Mouse (Mus musculus) cerebellum, postnatal 10 days (tissue): ENCODE measurements at regions not wholly inside any gene's neighbourhood (a gene's known extent, or its start where the extent isn't known, plus 50 kb on each side); places are given as distances from the start of the nearest gene placed in this dataset.
A peak's percentile ranks its signal among the peaks of the same experiment; 100 is the strongest.

ENCODE experiments used
- DNase-seq, 2 experiments: peaks; one replicate each; pipeline ENCODE4 v3.0.0; 2021; ENCODE audit warnings: mixed read lengths in 2 of 2

- DNase-seq = no peak
These were observed 50.6 kb upstream of the Prr23a1 start for GRCm38 (mm10) chr9:98791709-98792108.

DNA sequence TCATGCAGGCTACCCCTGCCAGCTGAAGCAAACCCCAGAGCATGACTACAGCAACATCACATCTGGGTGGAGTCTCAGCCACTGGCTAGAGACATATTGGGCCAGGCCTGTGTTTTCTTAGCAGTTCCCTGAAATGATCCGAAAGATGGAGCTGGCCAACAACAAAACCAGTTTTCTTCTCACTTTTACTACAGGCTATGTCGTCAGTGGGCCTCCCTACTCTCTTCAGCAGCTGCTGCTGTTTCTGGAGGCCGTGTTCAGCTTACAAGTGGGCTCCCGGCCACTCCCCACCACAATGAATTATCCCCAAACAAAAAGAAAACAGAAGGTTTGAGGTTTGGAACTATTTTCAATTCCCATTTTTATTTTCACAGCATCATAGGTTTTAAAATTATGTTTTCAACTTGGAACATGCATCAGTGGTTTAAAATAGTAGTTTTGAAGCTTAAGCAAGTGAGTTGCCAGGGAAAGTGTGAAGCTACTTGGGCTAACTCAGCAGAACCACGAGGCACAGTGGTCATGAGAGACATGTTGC is 68.6 kb upstream of the Prr23a1 start:
- no peak for DNase-seq

- DNase-seq = no peak
These were observed 69.1 kb upstream of the Prr23a1 start for GRCm38 (mm10) chr9:98773212-98773611.

- no peak for DNase-seq
These were observed 87.5 kb upstream of the Prr23a1 start for GRCm38 (mm10) chr9:98754764-98755163.

GRCm38 (mm10) chr9:98753356-98753953 is 88.8 kb upstream of the Prr23a1 start:
- peak in 1 of 2 experiments; percentile 63 for DNase-seq

GRCm38 (mm10) chr9:98743785-98744184 is 98.5 kb upstream of the Prr23a1 start:
- no peak for DNase-seq

- no peak for DNase-seq
These were observed 114.9 kb upstream of the Prr23a1 start for GRCm38 (mm10) chr9:98727276-98727860.

- no peak for DNase-seq
These were observed 115.7 kb upstream of the Prr23a1 start for GRCm38 (mm10) chr9:98726638-98727037.

DNA sequence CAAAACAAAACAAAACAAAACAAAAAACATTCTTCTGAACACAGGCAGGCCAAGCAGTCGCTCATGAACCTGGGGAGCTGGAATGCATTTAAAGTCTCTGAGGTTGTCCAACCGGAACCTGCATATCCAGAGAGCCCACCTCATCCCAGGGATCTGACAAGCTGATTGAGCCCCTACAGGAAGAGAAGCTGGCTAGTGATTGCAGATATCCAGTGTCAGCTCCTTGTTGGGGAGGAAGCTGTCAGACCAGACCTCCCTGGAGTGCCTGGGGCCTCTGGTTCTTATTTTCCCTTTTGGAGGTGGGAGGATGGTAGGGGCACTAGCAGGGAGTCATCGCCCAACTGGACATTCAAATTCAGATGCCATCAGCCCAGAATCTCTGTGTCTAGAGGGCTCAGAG is 119.4 kb upstream of the Prr23a1 start:
- no peak for DNase-seq

DNA sequence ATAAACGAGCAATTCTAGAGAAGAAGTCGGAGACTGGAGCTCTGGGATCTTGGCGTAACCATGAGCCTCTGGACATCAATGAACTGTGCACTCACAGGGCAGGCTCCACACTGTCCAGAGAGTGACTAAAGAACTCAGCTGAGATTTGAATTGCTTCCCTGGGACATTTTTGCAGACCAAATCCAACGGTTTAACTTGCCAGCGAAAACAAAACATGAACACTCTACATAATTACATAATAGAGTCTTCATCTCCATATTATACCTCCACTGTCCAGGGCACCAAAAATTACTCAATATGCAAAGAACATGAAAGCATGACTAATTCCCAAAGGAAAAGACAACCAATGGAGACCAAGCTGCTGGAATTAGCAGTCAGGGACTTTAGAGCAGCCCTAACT is 119.9 kb upstream of the Mrps22 start:
- DNase-seq = no peak

DNA sequence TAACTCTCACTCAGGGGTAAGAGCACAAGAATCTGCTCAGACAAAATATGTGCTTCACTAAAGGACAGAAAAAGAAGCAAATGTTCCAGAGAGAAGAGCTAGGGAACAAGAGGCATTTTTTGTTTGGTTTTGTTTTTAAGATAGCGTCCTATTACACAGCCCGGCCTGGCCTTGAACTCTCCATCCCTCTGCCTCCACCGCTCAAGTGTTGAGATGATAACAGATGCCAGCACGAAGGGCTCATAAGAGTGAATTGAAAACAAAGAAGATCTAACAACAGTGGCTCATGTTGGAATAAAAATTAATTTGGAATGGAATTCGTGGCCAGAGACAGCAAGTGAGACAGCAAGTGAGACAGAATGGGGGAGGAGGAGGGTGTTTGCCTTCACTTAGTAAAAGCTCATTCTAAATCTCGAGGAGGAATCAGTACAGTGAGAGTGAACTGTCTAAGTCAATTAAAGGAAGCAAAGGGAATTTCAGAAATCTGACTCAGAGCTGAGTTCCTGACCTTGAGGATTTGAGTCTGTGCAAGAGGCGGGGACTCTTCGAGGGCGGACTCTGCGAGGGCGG is 116.3 kb upstream of the Mrps22 start:
- DNase-seq = no peak

GRCm38 (mm10) chr9:98714661-98715060 is 113.2 kb upstream of the Mrps22 start:
- no peak for DNase-seq

DNA sequence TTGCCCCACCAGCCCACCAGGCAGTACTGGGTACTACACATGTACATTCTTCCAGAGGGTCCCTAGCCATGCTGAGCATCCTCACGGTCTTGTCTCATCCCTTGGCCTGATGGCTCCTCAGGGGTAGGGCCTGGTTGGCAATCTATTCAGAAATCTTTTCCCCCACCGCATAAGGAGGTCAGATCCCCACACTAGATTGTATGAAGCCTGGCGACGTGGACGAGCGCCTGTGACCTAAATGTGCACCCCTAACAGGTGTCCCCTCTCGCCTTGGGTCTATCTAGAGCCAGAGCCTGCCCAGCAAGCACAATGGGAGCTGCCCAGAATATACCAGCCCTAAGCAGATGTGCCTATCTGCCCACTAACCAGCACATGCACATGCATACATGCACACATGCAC is 111.4 kb upstream of the Mrps22 start:
- DNase-seq = no peak

GRCm38 (mm10) chr9:98712023-98712563 is 110.6 kb upstream of the Mrps22 start:
- no peak for DNase-seq

GRCm38 (mm10) chr9:98710155-98710710 is 108.8 kb upstream of the Mrps22 start:
- DNase-seq = no peak

- no peak for DNase-seq
These were observed 106.7 kb upstream of the Mrps22 start for GRCm38 (mm10) chr9:98708001-98708680.

DNA sequence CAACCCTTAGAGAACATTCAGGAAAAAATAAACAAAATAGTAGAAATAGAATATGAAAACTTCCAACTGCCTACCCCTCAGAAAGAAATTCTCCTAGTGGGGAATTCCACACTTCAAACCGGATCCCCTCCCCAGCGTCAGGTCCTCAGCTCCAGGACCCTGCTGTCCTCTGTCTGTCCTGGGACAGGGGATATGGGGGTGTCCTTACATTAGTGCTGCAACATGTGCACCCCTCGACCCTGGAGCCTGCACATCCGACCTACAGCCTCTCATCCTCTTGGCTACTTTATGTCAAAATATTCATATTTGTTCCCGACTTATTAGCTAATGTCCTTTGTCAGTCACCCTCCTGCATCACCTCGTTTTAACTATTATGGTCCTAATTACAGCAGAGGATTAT is 106.0 kb upstream of the Mrps22 start:
- no peak for DNase-seq

GRCm38 (mm10) chr9:98704131-98704530 is 102.7 kb upstream of the Mrps22 start:
- no peak for DNase-seq

GRCm38 (mm10) chr9:98703331-98703730 is 101.9 kb upstream of the Mrps22 start:
- no peak for DNase-seq

GRCm38 (mm10) chr9:98700571-98700970 is 99.1 kb upstream of the Mrps22 start:
- DNase-seq = no peak

DNA sequence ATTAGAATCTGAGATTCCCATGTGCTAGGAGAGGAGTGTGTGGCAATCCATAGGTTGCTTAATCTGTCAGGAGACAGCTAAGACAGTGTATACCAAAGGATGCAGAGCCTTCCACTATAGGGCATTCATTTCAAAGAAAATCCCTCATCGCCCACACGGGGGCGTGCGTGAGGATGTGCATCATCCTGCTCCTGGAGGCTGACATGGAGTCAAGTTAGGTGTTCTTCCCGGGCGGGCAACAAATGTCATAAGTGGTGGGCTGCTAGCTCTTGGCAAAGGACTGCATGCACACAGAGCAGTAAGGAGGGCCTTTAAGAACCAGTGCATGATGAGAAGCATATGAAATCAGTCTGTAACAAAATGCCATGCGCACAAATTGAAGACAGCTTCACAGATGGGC is 95.7 kb upstream of the Mrps22 start:
- DNase-seq = peak; percentile 27 to 43

DNA sequence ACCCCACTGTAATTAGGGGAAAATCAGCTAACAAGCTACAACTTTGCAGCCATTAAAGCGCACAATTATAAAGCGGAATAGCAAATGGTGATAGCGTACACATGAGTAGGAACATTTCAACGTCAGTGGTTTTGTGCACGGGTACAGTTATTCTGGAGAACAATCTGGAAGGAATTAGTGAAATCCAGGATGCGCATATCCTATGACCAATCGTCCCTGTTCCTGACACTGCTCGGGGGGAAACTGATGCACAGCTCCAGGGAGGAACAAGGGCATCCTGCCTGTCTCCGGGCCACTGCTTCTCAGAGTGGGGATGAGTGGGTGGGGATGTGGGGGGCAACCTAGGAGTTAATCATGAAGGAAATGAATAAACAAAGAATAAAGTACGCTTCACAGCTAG is 93.6 kb upstream of the Mrps22 start:
- DNase-seq = no peak

- peak; percentile 26 to 32 for DNase-seq
These were observed 89.5 kb upstream of the Mrps22 start for GRCm38 (mm10) chr9:98690839-98691516.
